Mouse (Mus musculus) left cerebral cortex, adult 2 months (tissue): ENCODE results near the gene Egf. TPM values are rescaled to one million over a fixed set of nuclear protein-coding genes. Genes with fewer than 3 reads are reported as not detected.
"Not testable (repeated sequence)": the region's sequence is repeated elsewhere in the genome, so short reads cannot be mapped to it uniquely, and the experiment has no call there.

ENCODE experiments used
- DNase-seq, 2 experiments: peaks; one replicate each; pipeline ENCODE4 v3.0.0; 2021 to 2022; ENCODE audit warnings: low spot score in 2 of 2, mixed read lengths in 1 of 2; ENCODE audit errors: extremely low spot score in 1 of 2
- H3K27ac ChIP-seq: fragments of 200-600 bp; 2 replicates; pipeline ENCODE4 v1.8.1; 2022
- H3K4me3 ChIP-seq: fragments of 200-600 bp; 2 replicates; pipeline ENCODE4 v1.8.1; 2022
- CTCF ChIP-seq: fragments of 200-600 bp; IDR thresholded peaks from 2 replicates; pipeline ENCODE4 v1.8.1; 2022; ENCODE audit warnings: antibody characterized with exemption, mild to moderate bottlenecking, moderate library complexity
- intact Hi-C: fragments of 180-260 bp; cut with DNase I; formaldehyde crosslinking; loops from one replicate; pipeline ENCODE4 v1.15.1; 2025
- long read RNA-seq, 2 experiments: library from polyadenylated mRNA; stranded (forward); transcript quantifications; one replicate each; pipeline ENCODE4 v2.0.0; 2021; ENCODE audit warnings: borderline mapping rate in 2 of 2
- total RNA-seq, 2 experiments: library from RNA; stranded (reverse); gene quantifications; 2 replicates each; pipeline ENCODE4 v1.2.3; 2021

Egf gene
- 1 to 10 TPM; 1.3 to 1.5 TPM for total RNA-seq
- long read RNA-seq, experiment 1, result 0 reads
- long read RNA-seq, experiment 2, partial matches to known transcripts, result 0 of 2 reads
- long read RNA-seq, experiment 2, other reads (novel, unspliced or antisense), result 2 of 2 reads

- TF ChIP-seq CTCF, result no peak
- Histone ChIP-seq H3K4me3 (peak within 1 kb of the TSS; percentile 1; the same call in 1 of the 2 replicates), H3K27ac (no peak within 1 kb of the TSS)
- intact Hi-C loops, result no loop called here
- no peak for DNase-seq
Observed at GRCm38 (mm10) chr3:129754650-129755604, at the start of gene Egf. TSS of gene Egf (minus strand) at chr3:129755316.

DNA sequence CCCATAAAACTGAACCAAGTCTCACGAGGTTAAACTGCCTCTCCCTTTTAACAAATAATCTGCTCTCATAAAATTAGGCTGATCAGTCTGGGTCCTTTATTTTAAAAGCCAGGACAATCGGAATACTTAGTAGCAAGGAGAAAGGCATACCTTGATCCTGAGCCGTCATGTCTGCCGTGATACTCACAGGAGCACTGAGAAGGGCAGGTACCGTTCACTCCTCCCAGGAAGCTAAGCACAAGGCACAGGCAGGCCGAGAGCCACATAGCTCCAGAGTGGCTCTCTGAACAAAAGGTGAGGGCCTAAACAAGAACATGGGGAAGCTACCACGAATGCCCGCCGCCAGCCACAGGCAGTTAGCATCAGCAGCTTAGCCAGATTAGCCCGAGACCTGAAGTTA is 48.6 kb upstream of the Egf start, which contains the start of gene Lrit3:
Lrit3 (minus strand) TSS at position 266 of the 400 bp plus-strand sequence.
- intact Hi-C loops, result no loop called here
- Histone ChIP-seq H3K4me3 (no peak within 1 kb of the TSS), H3K27ac (no peak within 1 kb of the TSS)
- no peak for TF ChIP-seq CTCF
- no peak for DNase-seq

DNA sequence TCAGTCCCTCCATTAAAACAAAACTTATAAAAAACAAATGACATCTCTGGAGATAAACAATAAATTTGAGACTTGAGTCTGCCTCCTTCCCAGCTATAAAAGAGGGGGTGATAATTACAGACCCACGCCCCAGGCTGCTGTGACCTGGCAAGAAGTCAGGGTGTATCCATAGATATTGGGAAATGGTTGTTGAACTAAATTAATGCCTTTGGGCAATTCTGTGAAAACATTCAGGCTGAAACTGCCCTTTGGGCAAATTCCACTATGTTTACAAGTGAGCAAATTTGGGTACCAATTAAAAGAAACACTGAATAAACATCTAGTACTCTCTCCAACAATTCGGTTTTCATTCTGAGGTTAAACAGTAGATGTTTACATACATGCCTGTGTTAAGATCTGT is 43.9 kb upstream of the Egf start:
- no peak for TF ChIP-seq CTCF
- DNase-seq, result no peak

DNA sequence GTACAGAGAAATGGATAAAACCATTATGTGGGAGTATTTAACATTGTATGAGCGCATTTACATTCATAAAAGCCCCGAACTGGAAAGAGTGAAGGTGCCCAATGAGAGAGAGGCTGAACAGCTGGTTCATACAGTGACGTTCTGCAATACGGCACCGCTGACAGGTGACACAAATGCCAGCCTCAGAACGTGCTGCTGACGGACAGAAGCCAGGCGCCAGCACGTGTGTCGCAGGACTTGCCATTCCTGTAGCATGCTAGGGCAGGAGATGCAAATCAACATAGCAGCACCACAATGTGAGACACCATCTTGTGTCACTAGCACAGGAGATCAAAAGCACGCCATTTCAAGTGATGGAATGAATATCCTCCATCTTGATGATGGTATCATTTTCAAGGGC is 43.4 kb upstream of the Egf start:
- no peak overlapping the region for H3K4me3 ChIP-seq
- intact Hi-C loops, result no loop called here
- DNase-seq, result no peak
- no peak overlapping the region for H3K27ac ChIP-seq
- TF ChIP-seq CTCF, result no peak

More for the DNA sequence above, 43.9 kb upstream of the Egf start:
- Histone ChIP-seq H3K27ac (no peak overlapping the region), H3K4me3 (no peak overlapping the region)
- intact Hi-C loops, result no loop called here

- intact Hi-C loops, result no loop called here
- TF ChIP-seq CTCF, result no peak
- no peak for DNase-seq
Observed at GRCm38 (mm10) chr3:129797341-129797740, 42.2 kb upstream of the Egf start.

DNA sequence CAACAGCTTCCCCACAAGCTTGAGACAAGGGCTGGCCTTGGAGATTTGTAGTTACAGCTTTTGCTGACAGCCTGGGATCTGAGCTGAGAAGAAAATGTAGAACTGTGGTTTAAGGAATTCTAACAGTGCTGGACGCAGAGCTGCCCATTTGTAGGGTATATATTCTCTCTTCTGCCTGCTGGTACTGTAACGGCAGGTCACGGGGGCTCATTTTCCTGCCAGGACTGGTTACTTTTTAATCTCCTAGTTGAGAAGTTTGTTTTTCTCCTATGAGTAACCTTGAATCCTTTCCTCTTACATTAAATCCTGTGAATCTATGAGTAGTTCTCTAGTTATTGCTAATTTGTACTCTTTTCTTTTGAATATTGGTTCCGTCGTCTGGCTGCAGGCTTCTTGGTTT is 38.7 kb upstream of the Egf start:
- no peak overlapping the region for H3K4me3 ChIP-seq
- intact Hi-C loops, result no loop called here
- no peak overlapping the region for H3K27ac ChIP-seq
- no peak for DNase-seq
- no peak for TF ChIP-seq CTCF

More at GRCm38 (mm10) chr3:129797341-129797740, 42.2 kb upstream of the Egf start:
- H3K27ac ChIP-seq, result no peak overlapping the region
- no peak overlapping the region for H3K4me3 ChIP-seq

DNA sequence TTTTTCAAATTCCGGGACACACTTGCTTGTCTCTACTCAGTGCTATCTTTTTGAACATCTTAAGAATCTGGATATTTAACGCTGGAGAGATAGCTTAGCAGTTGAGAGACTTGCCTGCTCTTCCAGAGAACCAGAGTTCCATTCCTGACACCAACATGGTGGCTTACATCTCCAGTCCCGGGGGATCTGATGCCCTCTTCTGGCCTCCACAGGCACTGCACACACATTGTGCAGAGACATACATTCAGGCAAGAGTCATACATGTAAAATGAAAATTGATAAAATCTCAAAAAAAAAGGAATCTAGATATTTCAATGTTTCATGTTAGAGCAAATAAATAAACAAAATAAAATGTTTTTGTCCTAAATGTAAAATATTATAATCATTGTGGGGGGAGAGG is 27.6 kb upstream of the Egf start:
- H3K4me3 ChIP-seq, result no peak overlapping the region
- H3K27ac ChIP-seq, result no peak overlapping the region
- intact Hi-C loops, result no loop called here
- TF ChIP-seq CTCF, result no peak; the same call in 1 of the 2 replicates
- DNase-seq, result no peak

DNA sequence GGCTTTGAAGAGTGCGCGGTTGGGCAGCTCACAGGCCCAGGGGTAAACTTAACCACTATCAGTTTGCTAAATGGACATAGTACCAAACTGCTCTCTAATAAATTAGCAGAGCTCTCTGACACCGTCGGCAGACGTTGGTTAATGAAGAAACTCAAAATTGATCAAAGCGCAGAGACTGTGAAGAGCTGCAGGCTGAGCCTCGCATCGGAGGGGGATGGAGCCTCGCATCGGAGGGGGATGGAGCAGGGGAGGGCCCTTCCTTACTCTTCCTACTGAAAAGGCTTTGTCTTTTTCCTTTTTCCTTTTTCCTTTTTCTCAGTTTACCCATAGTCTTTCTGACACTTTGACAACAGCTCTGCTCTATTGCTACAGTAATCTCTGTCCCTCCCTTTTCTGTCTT is 26.3 kb upstream of the Egf start:
- intact Hi-C loops, result no loop called here
- TF ChIP-seq CTCF, result no peak
- Histone ChIP-seq H3K27ac (no peak overlapping the region), H3K4me3 (no peak overlapping the region)
- DNase-seq, result no peak

GRCm38 (mm10) chr3:129771210-129771609 is 16.1 kb upstream of the Egf start:
- no peak for TF ChIP-seq CTCF
- intact Hi-C loops, result no loop called here
- no peak for DNase-seq

GRCm38 (mm10) chr3:129766971-129767794 is 12.1 kb upstream of the Egf start:
- DNase-seq, result no peak
- Histone ChIP-seq H3K4me3 (no peak overlapping the region), H3K27ac (no peak overlapping the region)
- intact Hi-C loops, result no loop called here
- TF ChIP-seq CTCF, result no peak

More at GRCm38 (mm10) chr3:129771210-129771609, 16.1 kb upstream of the Egf start:
- H3K27ac ChIP-seq, result no peak overlapping the region
- H3K4me3 ChIP-seq, result no peak overlapping the region

DNA sequence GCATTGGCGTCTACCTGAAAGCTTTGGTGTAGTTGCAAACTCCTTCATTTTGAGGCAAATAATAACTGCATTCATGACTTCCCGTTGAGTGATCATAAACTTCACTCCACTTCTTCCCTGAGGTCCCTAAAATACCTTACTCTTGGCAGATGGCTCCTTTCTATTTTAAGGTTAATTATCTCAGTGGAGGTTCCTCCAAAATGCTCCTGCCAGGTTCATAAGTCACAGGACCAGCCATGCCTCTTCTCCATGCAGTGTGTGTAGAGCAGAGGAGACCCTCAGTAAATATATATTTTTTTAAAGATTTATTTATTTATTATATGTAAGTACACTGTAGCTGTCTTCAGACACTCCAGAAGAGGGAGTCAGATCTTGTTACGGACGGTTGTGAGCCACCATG is 11.0 kb upstream of the Egf start:
- no peak overlapping the region for H3K4me3 ChIP-seq
- intact Hi-C loops, result no loop called here
- TF ChIP-seq CTCF, result no peak
- no peak for DNase-seq
- no peak overlapping the region for H3K27ac ChIP-seq

DNA sequence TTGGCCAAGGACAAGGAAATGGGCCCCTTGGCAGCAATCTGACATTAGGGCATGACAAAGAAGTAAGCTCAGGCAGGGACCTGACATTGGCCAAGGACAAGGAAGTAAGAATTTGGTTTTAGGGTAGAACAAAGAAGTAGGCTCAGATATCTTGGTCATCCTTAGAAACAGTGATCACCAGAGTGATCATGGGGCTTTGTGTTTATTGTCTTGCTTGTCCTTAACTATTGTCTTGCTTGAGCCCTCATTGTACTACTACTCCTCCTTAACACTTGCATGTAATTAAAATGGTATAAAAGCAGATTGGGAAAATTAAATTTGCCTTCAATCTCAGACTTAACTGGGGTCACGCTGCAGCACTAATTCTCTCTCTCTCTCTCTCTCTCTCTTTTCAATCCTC is 2.5 kb upstream of the Egf start:
- H3K4me3 ChIP-seq, H3K27ac ChIP-seq, DNase-seq, intact Hi-C loops: not testable (repeated sequence)
